Mouse (Mus musculus) G1E (cell line): ENCODE measurements at regions not wholly inside any gene's neighbourhood (a gene's known extent, or its start where the extent isn't known, plus 50 kb on each side); places are given as distances from the start of the nearest gene placed in this dataset.

ENCODE experiments used
- CTCF ChIP-seq: IDR thresholded peaks from 2 replicates; pipeline ENCODE4 v1.5.1; 2012; ENCODE audit warnings: low read depth, low read length, inconsistent platforms, mixed read lengths
- GATA1 ChIP-seq: IDR thresholded peaks from 2 replicates; pipeline ENCODE4 v1.6.1; 2012; ENCODE audit warnings: borderline replicate concordance, low read length, inconsistent platforms, mixed read lengths
- GATA2 ChIP-seq: IDR thresholded peaks from 2 replicates; pipeline ENCODE4 v1.6.1; 2012; ENCODE audit warnings: low read depth, low read length, inconsistent platforms, borderline replicate concordance
- POLR2AphosphoS5 ChIP-seq: IDR thresholded peaks from 2 replicates; pipeline ENCODE4 v1.6.1; 2012; ENCODE audit warnings: low read depth, low read length, inconsistent platforms; ENCODE audit not compliant: insufficient replicate concordance
- TAL1 ChIP-seq: conservative IDR thresholded peaks from 2 replicates; pipeline ENCODE4 v1.6.1; 2012; ENCODE audit warnings: low read depth, low read length, inconsistent platforms, mixed read lengths

- TF ChIP-seq CTCF (no peak), GATA1 (no peak), TAL1 (no peak), GATA2 (no peak), POLR2AphosphoS5 (no peak)
These were observed 290.8 kb downstream of the Rnf144b start for GRCm38 (mm10) chr13:47413261-47413660.
